Mouse (Mus musculus) ovary, postnatal 14 days (tissue): ENCODE data around the gene Guca2b.

Experiments used
- DNase-seq: peaks from one replicate; pipeline ENCODE4 v3.0.0; 2022; ENCODE audit warnings: low spot score

The Guca2b gene

DNA sequence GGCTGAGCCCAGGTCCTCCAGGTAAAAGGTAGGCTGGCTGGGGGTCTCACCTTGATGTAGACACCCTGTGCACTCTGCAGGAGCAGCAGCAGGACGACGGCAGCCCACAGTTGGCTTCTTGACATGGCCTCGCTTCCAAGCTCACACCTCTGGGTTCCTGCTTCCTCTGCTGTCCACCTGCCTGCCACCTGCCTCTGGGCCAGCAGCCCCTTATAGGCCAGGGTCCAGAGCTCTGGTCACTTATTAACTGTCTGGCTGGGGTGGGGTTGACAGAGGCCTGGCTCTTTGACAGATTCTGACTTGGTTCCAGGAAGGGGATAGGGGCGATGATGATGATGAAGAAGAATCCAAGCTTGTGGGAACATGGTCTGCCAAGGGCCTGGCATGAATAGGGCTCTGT is at the start of gene Guca2b:
TSS of gene Guca2b (minus strand) at position 224 of the 400 bp plus-strand sequence.
- no peak for DNase-seq

GRCm38 (mm10) chr4:119707751-119708150 is 49.0 kb upstream of the Guca2b start:
- no peak for DNase-seq

GRCm38 (mm10) chr4:119707326-119707725 is 48.6 kb upstream of the Guca2b start:
- no peak for DNase-seq

DNA sequence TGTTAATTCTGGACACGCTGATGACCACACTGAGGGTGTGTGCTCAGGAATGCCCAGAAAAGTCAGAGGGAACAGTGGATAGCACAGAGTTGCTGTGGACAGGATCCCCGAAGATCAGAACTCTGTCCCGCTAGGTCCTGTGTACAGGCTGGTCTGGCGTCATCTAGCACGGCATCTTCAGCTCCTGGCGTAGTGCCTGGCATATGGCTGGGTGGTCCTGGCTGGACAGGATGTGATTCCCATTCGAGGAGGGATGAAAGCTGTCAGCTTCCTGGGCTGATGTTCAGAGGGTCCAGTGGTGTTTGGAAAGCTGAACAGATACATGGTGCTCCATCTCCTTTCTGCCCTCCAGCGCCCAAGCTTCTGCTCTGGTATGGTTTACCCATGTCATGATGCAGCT is 45.2 kb upstream of the Guca2b start:
- DNase-seq, result no peak

DNA sequence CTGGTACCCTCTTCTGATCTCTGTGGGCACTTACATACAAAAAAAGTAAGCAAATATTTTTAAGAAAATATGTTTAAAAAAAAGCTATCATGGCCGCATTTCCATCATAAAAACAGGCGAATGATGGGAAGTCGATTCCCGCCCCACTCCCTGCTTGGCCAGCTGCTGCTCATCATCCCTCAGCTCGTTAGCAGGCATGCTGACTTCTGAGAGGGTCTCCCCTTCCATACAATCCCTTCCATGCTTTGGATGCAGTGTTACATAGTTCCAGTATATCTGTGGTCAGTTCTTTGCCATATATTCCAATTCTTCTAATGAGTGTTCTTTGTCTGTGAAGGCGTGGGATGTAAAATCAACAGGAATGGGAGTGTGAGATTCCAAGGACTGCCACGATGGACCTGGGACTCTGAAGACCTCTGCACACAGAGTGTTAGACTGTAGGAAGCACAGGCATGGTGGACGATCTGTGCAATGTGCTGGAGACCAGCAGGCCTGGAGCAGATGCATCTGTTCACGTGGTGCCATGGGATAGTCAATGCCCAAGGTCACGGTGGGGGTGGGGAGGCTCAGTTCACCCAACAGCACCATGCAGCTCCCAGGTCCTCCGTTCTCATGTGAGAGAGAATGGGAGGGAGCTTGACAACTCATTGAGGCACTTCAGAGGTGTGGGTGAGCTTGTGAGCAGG is 42.7 kb upstream of the Guca2b start:
- DNase-seq, result no peak

GRCm38 (mm10) chr4:119698339-119698738 is 39.6 kb upstream of the Guca2b start:
- no peak for DNase-seq

DNA sequence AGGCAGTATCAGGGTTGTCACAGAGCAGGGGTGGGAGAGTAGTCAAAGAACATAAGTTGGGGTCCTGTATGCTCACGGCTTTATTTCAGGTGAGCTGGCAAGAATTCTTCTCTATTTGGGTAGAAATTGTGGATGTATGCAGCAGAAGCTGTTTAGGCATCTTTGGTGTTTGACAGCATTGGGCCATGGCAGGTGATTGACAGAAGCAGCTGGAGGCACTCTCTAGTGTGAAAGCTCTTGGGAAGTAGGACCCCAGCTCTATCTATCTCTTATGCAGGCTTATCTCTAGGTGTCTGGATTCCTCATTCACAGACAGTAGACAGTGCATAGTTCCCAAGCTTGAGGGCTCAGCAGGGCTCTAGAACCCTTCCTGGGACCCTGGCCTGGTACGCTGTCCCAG is 27.0 kb upstream of the Guca2b start:
- no peak for DNase-seq

DNA sequence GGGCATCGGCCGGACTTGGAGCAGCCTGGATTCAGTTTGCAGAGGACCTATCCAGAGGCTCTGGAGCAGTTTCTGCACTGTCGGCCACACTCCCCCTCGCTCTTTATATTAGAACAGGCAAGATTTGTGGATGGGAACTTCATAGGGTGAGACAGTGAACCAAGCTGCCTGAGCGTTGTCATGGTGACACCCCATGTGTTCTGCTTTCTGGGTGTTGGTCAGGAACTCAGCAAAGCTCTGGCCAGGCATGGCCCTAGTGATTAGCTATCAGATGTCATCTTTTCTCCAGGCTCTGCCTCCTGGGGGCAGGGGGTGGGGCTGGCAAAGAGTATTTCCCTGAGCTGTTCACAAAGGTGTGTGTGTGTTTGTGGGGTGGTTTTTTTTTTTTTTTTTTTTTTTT is 23.8 kb upstream of the Guca2b start:
- DNase-seq, result no peak

GRCm38 (mm10) chr4:119672685-119673084 is 13.9 kb upstream of the Guca2b start:
- no peak for DNase-seq

DNA sequence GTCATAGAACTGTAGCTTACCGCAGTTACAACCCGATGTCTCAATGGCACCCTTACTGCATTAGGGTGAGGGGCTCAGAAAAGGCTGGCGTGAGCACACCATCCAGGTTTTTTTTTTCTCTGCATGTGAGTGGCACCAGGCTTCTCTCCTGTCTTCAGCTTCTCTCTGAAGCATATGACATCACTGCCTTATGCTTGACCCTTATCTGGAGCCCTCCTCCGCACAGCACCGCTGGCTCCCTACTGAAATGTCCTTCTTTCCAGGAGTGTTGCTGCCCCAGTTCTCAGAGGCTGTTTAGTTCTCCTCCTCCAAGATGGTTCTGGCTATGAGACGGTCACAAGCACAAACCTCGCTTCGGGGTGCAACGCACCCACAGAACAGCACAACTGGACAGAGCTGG is 12.4 kb upstream of the Guca2b start:
- DNase-seq, result no peak

DNA sequence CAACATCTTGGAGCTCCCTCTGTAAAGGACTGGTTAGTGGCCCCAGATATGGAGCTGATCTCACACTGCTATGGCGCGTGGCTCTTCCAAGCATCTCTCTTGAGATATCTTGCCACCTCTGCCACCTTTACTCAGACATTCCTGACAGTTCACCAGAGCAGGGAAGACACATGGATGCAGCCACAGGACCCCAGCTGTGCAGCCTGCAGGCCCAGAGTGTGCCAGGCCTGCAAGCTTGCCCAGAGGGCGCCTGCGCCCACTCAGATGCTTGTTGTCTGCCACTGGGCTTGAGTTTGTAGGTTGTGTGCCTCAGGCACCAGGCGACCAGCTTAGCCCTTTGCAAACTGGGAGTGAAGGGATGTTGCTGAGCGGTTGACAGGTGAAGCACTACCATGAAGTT is 12.0 kb upstream of the Guca2b start:
- no peak for DNase-seq

- DNase-seq, result no peak
These were observed 11.4 kb upstream of the Guca2b start for GRCm38 (mm10) chr4:119670210-119670555.

DNA sequence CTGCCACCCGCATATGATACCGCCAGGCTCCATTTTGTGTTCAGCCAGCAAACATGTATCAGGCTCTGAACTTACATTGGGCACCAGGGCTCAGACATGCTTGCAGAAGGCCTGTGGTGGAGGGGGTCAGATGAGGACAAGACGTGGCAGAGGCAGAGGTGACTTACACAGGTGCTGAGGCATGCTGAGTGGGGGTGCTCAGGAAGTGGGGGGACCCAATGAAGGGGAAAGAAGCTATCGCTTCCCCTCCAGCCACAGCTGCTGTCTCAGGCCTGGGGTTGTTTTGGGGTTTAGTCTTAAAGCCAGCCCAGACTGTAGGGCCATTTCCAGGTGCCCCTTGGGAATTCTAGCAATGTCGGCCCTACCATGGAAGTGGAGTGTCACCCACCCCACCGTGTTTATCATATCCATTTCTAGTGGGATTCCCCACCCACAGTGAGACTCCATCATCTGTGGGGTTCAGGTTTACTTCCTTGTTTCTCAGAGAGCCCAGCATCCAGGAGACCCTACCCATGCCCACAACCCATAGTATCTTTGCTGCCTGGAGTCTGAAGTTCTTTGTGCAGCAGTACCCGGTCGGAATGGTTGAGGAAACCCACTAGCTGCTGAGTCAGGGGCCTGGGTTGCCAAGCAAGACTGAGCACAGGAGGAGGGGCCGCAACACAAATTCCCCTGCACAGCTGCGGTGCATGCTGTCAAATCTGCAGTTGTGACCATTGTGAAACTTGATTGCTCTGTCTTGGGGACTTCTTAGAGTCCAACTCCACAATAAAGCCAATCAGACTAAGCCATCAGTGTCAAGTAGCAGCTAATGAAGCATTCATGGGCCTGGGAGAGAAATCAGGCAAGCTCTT is 10.8 kb upstream of the Guca2b start:
- no peak for DNase-seq

- DNase-seq, result no peak
These were observed 9.8 kb upstream of the Guca2b start for GRCm38 (mm10) chr4:119668596-119668995.

- DNase-seq, result no peak
These were observed 9.4 kb upstream of the Guca2b start for GRCm38 (mm10) chr4:119668185-119668584.

DNA sequence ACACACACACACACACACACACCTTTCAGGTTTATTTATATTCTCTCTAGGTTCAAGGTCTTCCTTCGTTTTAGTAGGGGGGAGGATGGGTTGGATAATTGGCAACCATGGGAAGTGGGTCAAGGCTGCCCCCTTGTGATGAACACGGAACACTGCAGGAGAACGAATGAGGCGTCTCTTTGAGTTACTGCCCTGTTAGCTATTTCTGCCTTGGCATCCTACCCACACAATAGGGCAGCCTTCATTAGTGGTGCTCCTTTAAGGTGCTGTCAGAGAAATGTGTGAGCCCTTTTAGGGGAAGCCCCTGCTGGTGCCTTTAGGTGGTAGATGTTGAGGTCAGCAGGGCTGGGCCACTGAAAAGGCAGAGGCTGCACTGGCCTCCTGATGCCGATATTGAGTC is 8.7 kb upstream of the Guca2b start:
- DNase-seq, result peak; percentile 37

GRCm38 (mm10) chr4:119666116-119666515 is 7.4 kb upstream of the Guca2b start:
- no peak for DNase-seq

DNA sequence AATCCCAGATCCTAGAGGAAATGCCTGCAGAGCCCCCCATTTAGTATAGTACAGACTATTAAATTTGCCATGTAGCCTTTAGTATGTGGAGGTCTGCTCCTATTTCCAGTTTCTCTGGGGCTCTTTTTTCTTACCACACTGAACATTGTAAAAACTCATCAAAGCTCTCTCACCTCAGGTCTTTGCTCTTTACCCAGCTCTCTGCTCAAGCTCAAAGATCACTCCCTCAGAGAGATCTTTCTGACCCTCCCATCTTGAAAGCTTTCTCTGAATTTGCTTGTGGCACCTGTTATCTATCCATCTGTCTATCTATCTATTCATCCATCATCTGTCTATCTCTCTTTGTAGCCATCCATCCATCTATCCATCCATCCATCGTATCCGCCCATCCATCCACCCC is 6.4 kb upstream of the Guca2b start:
- no peak for DNase-seq

DNA sequence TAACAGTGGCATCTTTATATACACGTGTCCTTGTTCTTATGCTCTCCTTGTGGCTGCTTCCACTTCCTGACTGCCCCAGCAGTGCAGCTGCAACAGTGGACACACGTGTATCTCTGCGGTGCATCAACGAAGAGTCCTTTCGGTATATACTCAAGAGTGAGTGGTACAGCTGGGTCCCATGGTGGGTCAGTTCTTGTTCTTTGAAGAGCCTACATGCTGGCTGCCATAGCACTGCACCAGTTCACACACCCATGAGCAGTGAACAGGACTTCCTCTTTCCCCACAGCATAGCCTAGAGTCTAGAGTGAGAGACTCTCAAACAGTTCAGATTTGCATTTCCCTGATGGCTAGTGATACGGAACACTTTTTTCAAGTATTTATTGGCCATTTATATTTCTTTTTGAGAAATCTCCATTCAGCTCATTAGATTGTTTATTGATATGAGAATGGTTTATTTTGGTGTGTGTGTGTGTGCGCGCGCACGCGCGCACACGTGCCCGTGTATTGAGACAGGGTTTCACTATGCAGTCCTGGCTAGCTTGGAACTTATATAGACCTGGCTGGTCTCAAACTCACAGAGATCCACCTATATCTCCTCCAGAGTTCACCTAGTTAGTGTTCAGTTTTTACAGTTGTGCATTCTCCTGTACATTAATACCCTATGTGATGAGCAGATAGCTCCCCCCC is 4.8 kb upstream of the Guca2b start:
- DNase-seq, result no peak

DNA sequence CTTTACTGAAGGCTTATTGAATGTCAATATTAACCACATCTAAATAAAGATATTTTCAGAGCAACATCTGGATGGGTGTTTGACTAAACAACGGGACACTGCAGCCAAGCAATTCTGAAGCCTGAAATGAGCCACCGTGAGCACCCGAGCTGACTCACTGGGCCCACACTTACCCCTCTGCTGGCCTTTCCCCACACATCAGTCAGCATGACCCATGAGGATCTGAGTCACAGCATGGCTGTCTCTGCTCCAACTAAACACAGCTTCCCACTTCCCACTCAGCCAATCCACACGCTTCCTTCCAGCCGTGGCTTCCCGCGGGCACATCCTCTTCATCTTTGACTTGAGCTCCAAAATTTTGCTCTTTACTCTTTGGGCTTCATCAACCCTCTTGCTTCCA is 4.2 kb upstream of the Guca2b start:
- DNase-seq, result no peak

DNA sequence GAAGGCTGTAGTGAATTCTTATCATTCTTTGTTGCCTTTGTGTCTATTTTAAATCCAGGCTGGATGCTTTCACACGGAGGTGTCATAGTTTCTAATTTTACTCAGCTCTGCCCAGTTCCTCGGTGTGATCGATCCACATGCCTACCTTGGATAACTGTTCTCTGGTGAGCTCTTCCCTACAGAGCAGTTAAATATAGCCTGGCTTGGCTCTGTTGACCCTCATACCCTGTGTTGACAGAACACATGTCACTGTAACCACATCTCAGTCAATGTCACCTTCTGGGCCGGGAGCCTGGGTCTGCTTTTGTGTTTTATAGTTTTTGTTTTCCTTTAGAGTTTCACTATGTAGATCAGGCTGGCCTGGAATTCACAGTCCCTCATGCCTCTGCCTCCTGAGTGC is 3.4 kb upstream of the Guca2b start:
- no peak for DNase-seq

DNA sequence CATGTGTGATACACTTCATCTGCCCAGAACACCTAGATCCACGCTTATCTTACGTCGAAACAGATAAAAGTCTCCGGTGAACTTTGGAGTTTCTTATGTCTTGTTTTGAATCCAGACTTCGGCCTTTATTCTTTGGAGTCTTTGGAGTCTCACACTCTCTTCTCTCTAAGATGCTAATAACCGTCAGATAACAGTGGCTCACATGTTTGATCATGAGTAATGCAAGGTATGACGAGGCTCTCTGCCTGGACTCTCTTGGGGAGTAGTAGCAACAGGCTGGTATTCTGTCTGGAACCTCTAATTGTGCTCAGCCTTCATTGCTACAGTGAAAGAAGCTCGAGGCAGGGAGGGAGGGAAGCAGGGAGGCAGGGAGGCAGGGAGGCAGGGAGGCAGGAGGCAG is 1.3 kb upstream of the Guca2b start:
- no peak for DNase-seq

- no peak for DNase-seq
These were observed 508 bp downstream of the Guca2b start for GRCm38 (mm10) chr4:119658246-119658645.
